Mouse (Mus musculus) MEL (cell line): Measurements from ENCODE around the gene Sgsm3. TPM values are rescaled to one million over a fixed set of nuclear protein-coding genes. Genes with fewer than 3 reads are reported as not detected.

Experiments used
- DNase-seq: peaks from one replicate; pipeline ENCODE4 v3.0.0; 2011; ENCODE audit warnings: low read depth, low spot score
- H3K27ac ChIP-seq: 2 replicates; pipeline ENCODE4 v1.5.1; 2012; ENCODE audit warnings: low read depth, mild to moderate bottlenecking, control low read depth, low read length, moderate library complexity; ENCODE audit not compliant: control insufficient read depth
- H3K27me3 ChIP-seq, 2 experiments: fragments of 150-350 bp in 1 of 2; sonication (generic) in 1 of 2; 2 replicates each; pipeline ENCODE4 v1.6.1; 2012; ENCODE audit warnings: low read length in 2 of 2, mild to moderate bottlenecking in 2 of 2, improper control_type of control experiment in 1 of 2, moderate library complexity in 1 of 2; ENCODE audit not compliant: insufficient read depth in 2 of 2, control insufficient read depth in 1 of 2
- H3K36me3 ChIP-seq, 2 experiments: 2 replicates each; pipeline ENCODE4 v1.6.1; 2012 to 2014; ENCODE audit warnings: low read length in 2 of 2, improper control_type of control experiment in 1 of 2, inconsistent platforms in 1 of 2, mild to moderate bottlenecking in 1 of 2; ENCODE audit not compliant: insufficient read depth in 2 of 2, control insufficient read depth in 1 of 2
- H3K4me1 ChIP-seq, 2 experiments: fragments of 150-350 bp in 1 of 2; sonication (generic) in 1 of 2; 2 replicates each; pipeline ENCODE4 v1.6.1; 2012; ENCODE audit warnings: low read length in 2 of 2, improper control_type of control experiment in 1 of 2, mild to moderate bottlenecking in 1 of 2; ENCODE audit not compliant: insufficient read depth in 2 of 2, control insufficient read depth in 1 of 2
- H3K4me3 ChIP-seq, 2 experiments: fragments of 150-350 bp in 1 of 2; sonication (generic) in 1 of 2; 2 replicates each; pipeline ENCODE4 v1.5.1; 2012; ENCODE audit warnings: low read depth in 2 of 2, low read length in 2 of 2, mild to moderate bottlenecking in 2 of 2, moderate library complexity in 2 of 2, control low read depth in 1 of 2, improper control_type of control experiment in 1 of 2; ENCODE audit not compliant: control insufficient read depth in 1 of 2, insufficient read depth in 1 of 2
- H3K79me2 ChIP-seq: 2 replicates; pipeline ENCODE4 v1.6.1; 2012; ENCODE audit warnings: mild to moderate bottlenecking, low read length, moderate library complexity; ENCODE audit not compliant: control insufficient read depth, poor library complexity, insufficient read depth
- H3K9ac ChIP-seq: 2 replicates; pipeline ENCODE4 v1.6.1; 2012; ENCODE audit warnings: low read depth, mild to moderate bottlenecking, control low read depth, low read length, moderate library complexity; ENCODE audit not compliant: control insufficient read depth, poor library complexity, severe bottlenecking
- H3K9me3 ChIP-seq: fragments of 150-350 bp; sonication (generic); replicated peaks from 2 replicates; pipeline ENCODE4 v1.6.1; 2012; ENCODE audit warnings: mild to moderate bottlenecking, low read length, improper control_type of control experiment, moderate library complexity; ENCODE audit not compliant: insufficient read depth
- BHLHE40 ChIP-seq: IDR thresholded peaks from 2 replicates; pipeline ENCODE4 v1.6.1; 2012; ENCODE audit warnings: low read depth, mild to moderate bottlenecking, inconsistent platforms, low read length, improper control_type of control experiment, borderline replicate concordance
- E2F4 ChIP-seq: IDR thresholded peaks from 2 replicates; pipeline ENCODE4 v1.6.1; 2011; ENCODE audit warnings: low read depth, low read length, improper control_type of control experiment, borderline replicate concordance
- EP300 ChIP-seq, 2 experiments: IDR thresholded peaks; 2 replicates each; pipeline ENCODE4 v1.6.1; 2011; ENCODE audit warnings: improper control_type of control experiment in 2 of 2, low read length in 2 of 2, low read depth in 1 of 2, mild to moderate bottlenecking in 1 of 2
- MAX ChIP-seq: IDR thresholded peaks from 2 replicates; pipeline ENCODE4 v1.6.1; 2011; ENCODE audit warnings: low read length, improper control_type of control experiment
- MAZ ChIP-seq: IDR thresholded peaks from 2 replicates; pipeline ENCODE4 v1.6.1; 2012; ENCODE audit warnings: low read depth, mild to moderate bottlenecking, inconsistent platforms, low read length, improper control_type of control experiment
- MEF2A ChIP-seq: IDR thresholded peaks from 2 replicates; pipeline ENCODE4 v1.6.1; 2014; ENCODE audit warnings: low read depth, mild to moderate bottlenecking, inconsistent platforms, low read length, improper control_type of control experiment; ENCODE audit not compliant: poor library complexity, insufficient replicate concordance, severe bottlenecking; ENCODE audit errors: extremely low read depth
- MXI1 ChIP-seq: IDR thresholded peaks from 2 replicates; pipeline ENCODE4 v1.6.1; 2011; ENCODE audit warnings: mild to moderate bottlenecking, low read depth, low read length, improper control_type of control experiment
- NELFE ChIP-seq: IDR thresholded peaks from 2 replicates; pipeline ENCODE4 v1.6.1; 2011; ENCODE audit warnings: low read depth, low read length, improper control_type of control experiment
- NRF1 ChIP-seq: IDR thresholded peaks from 2 replicates; pipeline ENCODE4 v1.6.1; 2014; ENCODE audit warnings: low read depth, mild to moderate bottlenecking, inconsistent platforms, low read length, improper control_type of control experiment, moderate library complexity; ENCODE audit not compliant: poor library complexity, insufficient read depth, severe bottlenecking
- POLR2AphosphoS2 ChIP-seq: IDR thresholded peaks from 2 replicates; pipeline ENCODE4 v1.6.1; 2011; ENCODE audit warnings: low read length, improper control_type of control experiment
- POLR2AphosphoS5 ChIP-seq: IDR thresholded peaks from 2 replicates; pipeline ENCODE4 v1.6.1; 2012; ENCODE audit warnings: low read depth, borderline replicate concordance, mild to moderate bottlenecking, inconsistent platforms, low read length, moderate library complexity, mixed read lengths
- RAD21 ChIP-seq: IDR thresholded peaks from 2 replicates; pipeline ENCODE4 v1.6.1; 2011; ENCODE audit warnings: mild to moderate bottlenecking, low read depth, low read length, improper control_type of control experiment
- SMC3 ChIP-seq: IDR thresholded peaks from 2 replicates; pipeline ENCODE4 v1.6.1; 2011; ENCODE audit warnings: low read depth, low read length, improper control_type of control experiment
- USF1 ChIP-seq: IDR thresholded peaks from 2 replicates; pipeline ENCODE4 v1.6.1; 2014; ENCODE audit warnings: low read depth, mild to moderate bottlenecking, inconsistent platforms, low read length, improper control_type of control experiment, moderate library complexity
- ZC3H11A ChIP-seq: IDR thresholded peaks from 2 replicates; pipeline ENCODE4 v1.6.1; 2012; ENCODE audit warnings: low read depth, mild to moderate bottlenecking, inconsistent platforms, low read length, improper control_type of control experiment
- ZKSCAN1 ChIP-seq: IDR thresholded peaks from 2 replicates; pipeline ENCODE4 v1.6.1; 2012; ENCODE audit warnings: low read depth, mild to moderate bottlenecking, inconsistent platforms, low read length, improper control_type of control experiment, moderate library complexity
- ZMIZ1 ChIP-seq: IDR thresholded peaks from 2 replicates; pipeline ENCODE4 v1.6.1; 2012; ENCODE audit warnings: low read depth, mild to moderate bottlenecking, inconsistent platforms, low read length, improper control_type of control experiment, moderate library complexity
- ZNF384 ChIP-seq: IDR thresholded peaks from 2 replicates; pipeline ENCODE4 v1.6.1; 2012; ENCODE audit warnings: low read depth, mild to moderate bottlenecking, inconsistent platforms, low read length, improper control_type of control experiment
- polyA plus RNA-seq, 2 experiments: library from polyadenylated mRNA; stranded (reverse) in 1 of 2; unstranded in 1 of 2; fragments of >175 nt in 1 of 2; fragments of >200 nt in 1 of 2; gene quantifications; 2 replicates each; pipeline versions ENCODE4 v1.2.1 to v1.2.4; 2012; ENCODE audit warnings: low replicate concordance in 2 of 2, low read depth in 1 of 2; ENCODE audit not compliant: insufficient read length in 2 of 2, insufficient read depth in 1 of 2, missing spikeins in 1 of 2
- total RNA-seq: library from RNA; depleted of rRNA; stranded (reverse); fragments of 300-350 nt; gene quantifications from 2 replicates; pipeline ENCODE4 v1.2.3, GENCODE M21; 2012

Sgsm3 gene
- total and polyA plus RNA-seq, 3 experiments = 33.0 to 39.5 TPM; not detected in 1

DNA sequence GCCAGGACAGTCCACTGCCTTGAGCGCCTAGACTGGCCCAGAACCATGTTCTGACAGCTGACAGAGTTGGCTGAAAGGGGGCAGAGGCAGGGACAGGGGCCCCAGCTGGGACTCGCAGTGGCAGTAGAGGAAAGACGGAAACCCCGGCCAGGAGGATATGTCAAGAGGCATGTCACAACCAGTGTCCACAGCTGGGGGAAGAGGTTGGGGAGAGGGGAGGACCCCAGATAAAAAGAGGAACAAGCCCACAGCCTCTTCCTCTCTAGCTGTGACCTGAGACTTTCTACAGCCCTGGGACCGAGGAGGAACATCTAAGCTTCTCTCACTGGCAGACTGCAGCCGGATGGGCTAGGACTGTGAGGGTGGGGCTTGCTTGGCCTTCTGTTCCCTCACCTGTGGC, 43.8 kb downstream of the Sgsm3 start:
- no peaks in the 10 kb centered on the region for H3K27me3 ChIP-seq
- H3K36me3 ChIP-seq = 0 out of 4 replicates have a peak, but pooled peaks cover 0 to 2% of the 10 kb centered on the region in 2 experiments
- no peaks in the 10 kb centered on the region for H3K9me3 ChIP-seq
- H3K9ac ChIP-seq = no peak overlapping the region
- DNase-seq = peak; percentile 65
- H3K4me3 ChIP-seq = no peak overlapping the region
- H3K79me2 ChIP-seq = no peaks in the 10 kb centered on the region
- TF ChIP-seq E2F4 (no peak), SMC3 (0 out of 2 replicates have a peak, but pooled peaks have one; percentile 6)
- peaks cover 0 to 7% of the 10 kb centered on the region in 2 experiments; a peak in 2 of 4 replicates for H3K4me1 ChIP-seq
- H3K27ac ChIP-seq = no peak overlapping the region

DNA sequence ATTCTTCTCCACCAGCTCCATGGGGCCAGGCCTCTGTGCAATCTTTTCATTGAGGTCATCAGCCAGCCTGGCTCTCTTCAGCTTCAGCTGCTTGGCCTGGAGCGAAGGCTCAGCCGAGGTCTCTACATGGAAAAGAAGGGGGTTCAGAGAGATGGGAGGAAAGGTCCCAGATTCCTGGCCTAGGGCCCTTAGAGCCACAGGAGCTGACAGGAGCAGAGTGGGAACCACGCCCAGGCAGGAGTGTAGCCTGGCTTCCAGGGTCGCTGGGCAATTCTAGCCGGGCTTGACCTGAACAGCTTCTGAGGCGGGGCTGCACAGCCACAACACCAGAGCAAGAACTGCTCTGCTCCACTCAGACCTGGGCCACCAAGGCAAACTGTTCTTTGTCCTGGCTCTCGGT, 44.9 kb downstream of the Sgsm3 start:
- 0 out of 4 replicates have a peak, but pooled peaks cover 0 to 2% of the 10 kb centered on the region in 2 experiments for H3K36me3 ChIP-seq
- no peak for DNase-seq
- TF ChIP-seq MAX (no peak), BHLHE40 (no peak), POLR2AphosphoS2 (no peak), POLR2AphosphoS5 (no peak), ZC3H11A (no peak), MEF2A (no peak), ZNF384 (no peak), NELFE (no peak), USF1 (no peak)
- H3K27ac ChIP-seq = no peak overlapping the region
- H3K9ac ChIP-seq = no peak overlapping the region
- H3K9me3 ChIP-seq = no peaks in the 10 kb centered on the region
- H3K4me1 ChIP-seq = peaks cover 0 to 7% of the 10 kb centered on the region in 2 experiments; a peak in 2 of 4 replicates
- H3K4me3 ChIP-seq = no peak overlapping the region
- H3K79me2 ChIP-seq = no peaks in the 10 kb centered on the region
- no peaks in the 10 kb centered on the region for H3K27me3 ChIP-seq

DNA sequence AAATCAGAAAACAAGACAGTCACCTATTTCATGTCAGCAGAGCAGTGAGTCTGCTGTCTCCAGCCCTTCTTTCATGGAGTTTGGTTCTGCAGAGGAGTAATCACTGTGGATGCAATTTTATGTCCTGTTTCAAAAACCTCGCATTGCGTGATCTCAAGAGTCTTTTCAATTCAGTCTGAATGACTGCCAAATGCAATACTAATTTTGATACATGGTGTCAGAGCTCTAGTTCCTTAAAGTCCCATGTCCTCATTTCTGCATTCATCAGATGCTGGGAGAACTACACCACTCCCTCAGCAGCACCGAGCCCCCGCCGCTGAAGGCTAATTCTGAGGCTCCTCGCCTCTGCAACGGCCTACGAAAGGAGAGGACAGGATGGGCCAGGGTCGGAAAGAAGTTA, 46.3 kb downstream of the Sgsm3 start:
- no peaks in the 10 kb centered on the region for H3K9me3 ChIP-seq
- H3K4me3 ChIP-seq = no peak overlapping the region
- H3K9ac ChIP-seq = no peak overlapping the region
- peaks cover 0 to 7% of the 10 kb centered on the region in 2 experiments; a peak in 2 of 4 replicates for H3K4me1 ChIP-seq
- H3K27ac ChIP-seq = no peak overlapping the region
- no peak for TF ChIP-seq ZMIZ1
- TF ChIP-seq EP300 (IDR thresholded peaks at IDR 0.05; ENCODE audit: low read depth in 1 of 2, low read length in 2 of 2) = no peak
- TF ChIP-seq MXI1 = no peak
- no peak for TF ChIP-seq POLR2AphosphoS2
- no peak for TF ChIP-seq NRF1
- TF ChIP-seq ZNF384 = no peak
- no peak for TF ChIP-seq MAZ
- TF ChIP-seq RAD21 = no peak
- TF ChIP-seq NELFE = no peak
- no peak for TF ChIP-seq SMC3
- TF ChIP-seq ZKSCAN1 = no peak
- no peaks in the 10 kb centered on the region for H3K27me3 ChIP-seq
- DNase-seq = no peak
- 0 out of 4 replicates have a peak, but pooled peaks cover 0 to 2% of the 10 kb centered on the region in 2 experiments for H3K36me3 ChIP-seq
- H3K79me2 ChIP-seq = no peaks in the 10 kb centered on the region
